Mouse (Mus musculus): ENCODE measurements around the gene Olfr1316.

Gene Olfr1316

GRCm38 (mm10) chr2:112134877-112135276 lies at the start of gene Olfr1316:
Olfr1316 (minus strand) TSS chr2:112134977.
- no peak for DNase-seq

GRCm38 (mm10) chr2:112153898-112154297 lies 19.1 kb upstream of the Olfr1316 start, which contains the start of gene Olfr1318:
Olfr1318 (plus strand) TSS chr2:112154198.
- DNase-seq: no peak

- DNase-seq: no peak
Measured at GRCm38 (mm10) chr2:112140029-112140428, 5.3 kb upstream of the Olfr1316 start, which contains the start of gene Olfr1317. Olfr1317 (plus strand) TSS chr2:112140329.

- DNase-seq: no peak
Measured at GRCm38 (mm10) chr2:112115340-112115739, 19.4 kb downstream of the Olfr1316 start, which contains the start of gene Olfr1315-ps1. Olfr1315-ps1 (minus strand) TSS chr2:112115440.

- DNase-seq: no peak
Measured at GRCm38 (mm10) chr2:112096681-112097080, 38.1 kb downstream of the Olfr1316 start, which contains the start of gene Olfr1314. Olfr1314 (minus strand) TSS chr2:112096781.

- DNase-seq: no peak
Measured at GRCm38 (mm10) chr2:112077743-112078142, 57.0 kb downstream of the Olfr1316 start, which contains the start of gene Olfr1313. Olfr1313 (minus strand) TSS chr2:112077843.

Measured in cerebellum, adult 18-20 months (tissue).